Mouse (Mus musculus) cerebellum, postnatal 10 days (tissue): ENCODE measurements around the gene Sema4b.

ENCODE experiments used
- DNase-seq, 2 experiments: peaks; one replicate each; pipeline ENCODE4 v3.0.0; 2021; ENCODE audit warnings: mixed read lengths in 2 of 2

Gene Sema4b

GRCm38 (mm10) chr7:80186531-80187296, at the start of gene Sema4b:
Gene Sema4b, plus strand, starts transcription at chr7:80186841.
- peak; percentile 91 to 93 for DNase-seq

- no peak for DNase-seq
Measured at GRCm38 (mm10) chr7:80138375-80138774, 48.3 kb upstream of the Sema4b start.

- DNase-seq, result peak; percentile 89
Measured at GRCm38 (mm10) chr7:80140815-80141214, 45.8 kb upstream of the Sema4b start.

- peak; percentile 78 to 85 for DNase-seq
Measured at GRCm38 (mm10) chr7:80143331-80144273, 43.0 kb upstream of the Sema4b start.

- DNase-seq, result no peak
Measured at GRCm38 (mm10) chr7:80144695-80145094, 41.9 kb upstream of the Sema4b start.

- no peak for DNase-seq
Measured at GRCm38 (mm10) chr7:80146077-80146476, 40.6 kb upstream of the Sema4b start.

GRCm38 (mm10) chr7:80149356-80149755, 37.3 kb upstream of the Sema4b start:
- DNase-seq, result peak; percentile 76 to 84

GRCm38 (mm10) chr7:80152152-80152551, 34.5 kb upstream of the Sema4b start:
- peak; percentile 35 to 55 for DNase-seq

- no peak for DNase-seq
Measured at GRCm38 (mm10) chr7:80152756-80153155, 33.9 kb upstream of the Sema4b start.

GRCm38 (mm10) chr7:80154689-80155088, 32.0 kb upstream of the Sema4b start:
- no peak for DNase-seq

GRCm38 (mm10) chr7:80156711-80157227, 29.9 kb upstream of the Sema4b start:
- DNase-seq, result peak; percentile 75 to 78

GRCm38 (mm10) chr7:80158496-80159268, 28.0 kb upstream of the Sema4b start:
- DNase-seq, result no peak

- DNase-seq, result peak; percentile 53 to 59
Measured at GRCm38 (mm10) chr7:80160293-80160944, 26.2 kb upstream of the Sema4b start.

- peak; percentile 78 to 80 for DNase-seq
Measured at GRCm38 (mm10) chr7:80160945-80161306, 25.7 kb upstream of the Sema4b start.

- no peak for DNase-seq
Measured at GRCm38 (mm10) chr7:80165432-80165831, 21.2 kb upstream of the Sema4b start.

GRCm38 (mm10) chr7:80166740-80167139, 19.9 kb upstream of the Sema4b start:
- no peak for DNase-seq

GRCm38 (mm10) chr7:80169847-80170246, 16.8 kb upstream of the Sema4b start:
- DNase-seq, result no peak

- DNase-seq, result peak; percentile 89 to 91
Measured at GRCm38 (mm10) chr7:80171345-80171744, 15.3 kb upstream of the Sema4b start.

- DNase-seq, result no peak
Measured at GRCm38 (mm10) chr7:80172069-80172956, 14.3 kb upstream of the Sema4b start.

- no peak for DNase-seq
Measured at GRCm38 (mm10) chr7:80176159-80176558, 10.5 kb upstream of the Sema4b start.

- DNase-seq, result no peak
Measured at GRCm38 (mm10) chr7:80177438-80177837, 9.2 kb upstream of the Sema4b start.
